Mouse (Mus musculus): ENCODE measurements around the gene Wnt8b. TPM values are rescaled to one million over a fixed set of nuclear protein-coding genes. Genes with fewer than 3 reads are reported as not detected.

Gene Wnt8b
- polyA plus RNA-seq, 1 experiment from 2014 or later, result not detected

- Histone ChIP-seq H3K27ac (ENCODE audit: low read length) (no peak overlapping the region), H3K4me3 (replicated peaks; ENCODE audit: low read length) (no peak overlapping the region), H3K4me1 (ENCODE audit: control insufficient read depth, insufficient read depth, low read length) (0 out of 2 replicates have a peak, but pooled peaks cover 5% of the 10 kb centered on the region), H3K9me3 (replicated peaks; ENCODE audit: control insufficient read depth, low read length) (peaks cover 4% of the 10 kb centered on the region; the same call in 1 of the 2 replicates), H3K9ac (ENCODE audit: low read length) (no peak overlapping the region), H3K4me2 (ENCODE audit: low read depth, low read length) (no peak overlapping the region), H3K27me3 (ENCODE audit: control insufficient read depth, insufficient read depth, low read length) (no peaks in the 10 kb centered on the region; the same call in 1 of the 2 replicates), H3K36me3 (ENCODE audit: control insufficient read depth, insufficient read depth, low read length) (peaks cover 1% of the 10 kb centered on the region; the same call in 1 of the 2 replicates)
- no peak for ATAC-seq (ENCODE audit: insufficient read depth, low FRiP score)
- whole genome bisulfite sequencing, result 84% methylated on average over 8 of the region's 8 CpGs
Measured at GRCm38 (mm10) chr19:44542694-44543178, 49.5 kb downstream of the Wnt8b start.

- 65% methylated on average over 10 of the region's 10 CpGs for WGBS
- Histone ChIP-seq H3K9ac (ENCODE audit: low read length) (no peak overlapping the region), H3K4me2 (ENCODE audit: low read depth, low read length) (no peak overlapping the region), H3K36me3 (ENCODE audit: control insufficient read depth, insufficient read depth, low read length) (peaks cover 12% of the 10 kb centered on the region; the same call in 1 of the 2 replicates), H3K27me3 (ENCODE audit: control insufficient read depth, insufficient read depth, low read length) (no peaks in the 10 kb centered on the region; the same call in 1 of the 2 replicates), H3K9me3 (replicated peaks; ENCODE audit: control insufficient read depth, low read length) (peaks cover 4% of the 10 kb centered on the region; the same call in 1 of the 2 replicates), H3K27ac (ENCODE audit: low read length) (no peak overlapping the region), H3K4me1 (ENCODE audit: control insufficient read depth, insufficient read depth, low read length) (0 out of 2 replicates have a peak, but pooled peaks cover 5% of the 10 kb centered on the region), H3K4me3 (replicated peaks; ENCODE audit: low read length) (no peak overlapping the region)
- ATAC-seq (ENCODE audit: insufficient read depth, low FRiP score), result no peak
Measured at GRCm38 (mm10) chr19:44544372-44544771, 51.1 kb downstream of the Wnt8b start.

GRCm38 (mm10) chr19:44544775-44545174 is 51.5 kb downstream of the Wnt8b start:
- Histone ChIP-seq H3K36me3 (ENCODE audit: control insufficient read depth, insufficient read depth, low read length) (peaks cover 13% of the 10 kb centered on the region; the same call in 1 of the 2 replicates), H3K27me3 (ENCODE audit: control insufficient read depth, insufficient read depth, low read length) (no peaks in the 10 kb centered on the region; the same call in 1 of the 2 replicates), H3K4me3 (replicated peaks; ENCODE audit: low read length) (peak overlapping the region; percentile 51), H3K9ac (ENCODE audit: low read length) (no peak overlapping the region), H3K4me1 (ENCODE audit: control insufficient read depth, insufficient read depth, low read length) (0 out of 2 replicates have a peak, but pooled peaks cover 5% of the 10 kb centered on the region), H3K27ac (ENCODE audit: low read length) (no peak overlapping the region), H3K4me2 (ENCODE audit: low read depth, low read length) (peak overlapping the region; percentile 74), H3K9me3 (replicated peaks; ENCODE audit: control insufficient read depth, low read length) (peaks cover 4% of the 10 kb centered on the region; the same call in 1 of the 2 replicates)
- ATAC-seq (ENCODE audit: insufficient read depth, low FRiP score), result no peak
- 4% methylated on average over 13 of the region's 13 CpGs for WGBS

- H3K36me3 ChIP-seq (ENCODE audit: control insufficient read depth, insufficient read depth, low read length), result peaks cover 17% of the 10 kb centered on the region; the same call in 1 of the 2 replicates
- peak; percentile 40; the same call in 1 of the 2 replicates for ATAC-seq (ENCODE audit: insufficient read depth, low FRiP score)
- WGBS, result 1% methylated on average over 47 of the region's 47 CpGs
Measured at GRCm38 (mm10) chr19:44545321-44546041, 52.2 kb downstream of the Wnt8b start, which contains the start of gene Sec31b. Gene Sec31b (minus strand): TSS chr19:44545864.

GRCm38 (mm10) chr19:44552731-44553130 is 59.5 kb downstream of the Wnt8b start, which contains the start of gene Gm20538:
Gene Gm20538 (minus strand): TSS chr19:44552831.
- Histone ChIP-seq H3K4me1 (ENCODE audit: control insufficient read depth, insufficient read depth, low read length) (peaks cover 6% of the 10 kb centered on the region), H3K27ac (ENCODE audit: low read length) (no peak within 1 kb of the TSS), H3K36me3 (ENCODE audit: control insufficient read depth, insufficient read depth, low read length) (peaks cover 26% of the 10 kb centered on the region), H3K4me3 (replicated peaks; ENCODE audit: low read length) (no peak within 1 kb of the TSS), H3K27me3 (ENCODE audit: control insufficient read depth, insufficient read depth, low read length) (no peaks in the 10 kb centered on the region), H3K9me3 (replicated peaks; ENCODE audit: control insufficient read depth, low read length) (no peaks in the 10 kb centered on the region), H3K4me2 (ENCODE audit: low read depth, low read length) (no peak within 1 kb of the TSS), H3K9ac (ENCODE audit: low read length) (no peak within 1 kb of the TSS)
- no peak for ATAC-seq (ENCODE audit: insufficient read depth, low FRiP score)
- whole genome bisulfite sequencing, result 94% methylated on average over 4 of the region's 4 CpGs

More at GRCm38 (mm10) chr19:44545321-44546041, 52.2 kb downstream of the Wnt8b start, which contains the start of gene Sec31b:
- Histone ChIP-seq H3K27ac (ENCODE audit: low read length) (no peak within 1 kb of the TSS), H3K27me3 (ENCODE audit: control insufficient read depth, insufficient read depth, low read length) (no peaks in the 10 kb centered on the region; the same call in 1 of the 2 replicates), H3K9me3 (replicated peaks; ENCODE audit: control insufficient read depth, low read length) (peaks cover 4% of the 10 kb centered on the region; the same call in 1 of the 2 replicates), H3K4me1 (ENCODE audit: control insufficient read depth, insufficient read depth, low read length) (0 out of 2 replicates have a peak, but pooled peaks cover 5% of the 10 kb centered on the region), H3K4me2 (ENCODE audit: low read depth, low read length) (peak within 1 kb of the TSS; percentile 74), H3K9ac (ENCODE audit: low read length) (peak within 1 kb of the TSS; percentile 70), H3K4me3 (replicated peaks; ENCODE audit: low read length) (peak within 1 kb of the TSS; percentile 51)

GRCm38 (mm10) chr19:44553286-44553685 is 60.0 kb downstream of the Wnt8b start:
- Histone ChIP-seq H3K4me2 (ENCODE audit: low read depth, low read length) (no peak overlapping the region), H3K9ac (ENCODE audit: low read length) (no peak overlapping the region), H3K27me3 (ENCODE audit: control insufficient read depth, insufficient read depth, low read length) (no peaks in the 10 kb centered on the region), H3K9me3 (replicated peaks; ENCODE audit: control insufficient read depth, low read length) (no peaks in the 10 kb centered on the region), H3K27ac (ENCODE audit: low read length) (no peak overlapping the region), H3K4me3 (replicated peaks; ENCODE audit: low read length) (no peak overlapping the region), H3K36me3 (ENCODE audit: control insufficient read depth, insufficient read depth, low read length) (peaks cover 20% of the 10 kb centered on the region; the same call in 1 of the 2 replicates), H3K4me1 (ENCODE audit: control insufficient read depth, insufficient read depth, low read length) (peaks cover 6% of the 10 kb centered on the region)
- no peak for ATAC-seq (ENCODE audit: insufficient read depth, low FRiP score)
- 89% methylated on average over 4 of the region's 4 CpGs for whole genome bisulfite sequencing

GRCm38 (mm10) chr19:44554490-44554860 is 61.2 kb downstream of the Wnt8b start:
- Histone ChIP-seq H3K4me3 (replicated peaks; ENCODE audit: low read length) (peak overlapping the region; percentile 78), H3K9ac (ENCODE audit: low read length) (peak overlapping the region; percentile 98), H3K4me2 (ENCODE audit: low read depth, low read length) (peak overlapping the region; percentile 80), H3K4me1 (ENCODE audit: control insufficient read depth, insufficient read depth, low read length) (peaks cover 6% of the 10 kb centered on the region), H3K27ac (ENCODE audit: low read length) (peak overlapping the region; percentile 73; the same call in 1 of the 2 replicates), H3K36me3 (ENCODE audit: control insufficient read depth, insufficient read depth, low read length) (peaks cover 16% of the 10 kb centered on the region; the same call in 1 of the 2 replicates), H3K27me3 (ENCODE audit: control insufficient read depth, insufficient read depth, low read length) (no peaks in the 10 kb centered on the region), H3K9me3 (replicated peaks; ENCODE audit: control insufficient read depth, low read length) (no peaks in the 10 kb centered on the region)
- 2% methylated on average over 8 of the region's 8 CpGs for WGBS
- no peak for ATAC-seq (ENCODE audit: insufficient read depth, low FRiP score)

GRCm38 (mm10) chr19:44554861-44555590 is 61.8 kb downstream of the Wnt8b start, which contains the start of gene Ndufb8:
Gene Ndufb8 (minus strand): TSS chr19:44555440.
- Histone ChIP-seq H3K27ac (ENCODE audit: low read length) (peak within 1 kb of the TSS; percentile 73; the same call in 1 of the 2 replicates), H3K36me3 (ENCODE audit: control insufficient read depth, insufficient read depth, low read length) (peaks cover 11% of the 10 kb centered on the region; the same call in 1 of the 2 replicates), H3K27me3 (ENCODE audit: control insufficient read depth, insufficient read depth, low read length) (no peaks in the 10 kb centered on the region), H3K4me3 (replicated peaks; ENCODE audit: low read length) (peak within 1 kb of the TSS; percentile 78), H3K9ac (ENCODE audit: low read length) (peak within 1 kb of the TSS; percentile 98), H3K4me1 (ENCODE audit: control insufficient read depth, insufficient read depth, low read length) (peaks cover 6% of the 10 kb centered on the region), H3K4me2 (ENCODE audit: low read depth, low read length) (peak within 1 kb of the TSS; percentile 80), H3K9me3 (replicated peaks; ENCODE audit: control insufficient read depth, low read length) (no peaks in the 10 kb centered on the region)
- under 1% methylated on average over 50 of the region's 50 CpGs for WGBS
- ATAC-seq (ENCODE audit: insufficient read depth, low FRiP score), result peak; percentile 89
